Mouse (Mus musculus) liver, postnatal 0 days (tissue): ENCODE results near the gene Plekhn1. TPM values are rescaled to one million over a fixed set of nuclear protein-coding genes. Genes with fewer than 3 reads are reported as not detected.

Experiments
- ATAC-seq: fragments of 200-750 bp; cut with Nextera tagmentation; 2 replicates; pipeline ENCODE4 v1.8.0; 2017; ENCODE audit warnings: mild to moderate bottlenecking, moderate library complexity
- DNase-seq: peaks from one replicate; pipeline ENCODE4 v3.0.0-alpha.2; 2016
- H3K27ac ChIP-seq: fragments of 300-500 bp; sonication (generic); 2 replicates; pipeline ENCODE4 v1.5.1; 2014; ENCODE audit warnings: antibody characterized with exemption, moderate library complexity, mild to moderate bottlenecking, low read depth
- H3K27me3 ChIP-seq: fragments of 300-500 bp; sonication (generic); 2 replicates; pipeline ENCODE4 v1.6.1; 2014; ENCODE audit warnings: low read length, control low read depth, mixed read lengths; ENCODE audit not compliant: insufficient read depth
- H3K36me3 ChIP-seq: fragments of 300-500 bp; sonication (generic); replicated peaks from 2 replicates; pipeline ENCODE4 v1.6.1; 2014; ENCODE audit warnings: mild to moderate bottlenecking, control low read depth, low read length, moderate library complexity, mixed read lengths; ENCODE audit not compliant: insufficient read depth
- H3K4me1 ChIP-seq: fragments of 300-500 bp; sonication (generic); 2 replicates; pipeline ENCODE4 v1.6.1; 2014; ENCODE audit warnings: antibody characterized with exemption, mild to moderate bottlenecking, control low read depth; ENCODE audit not compliant: insufficient read depth
- H3K4me2 ChIP-seq: fragments of 300-500 bp; sonication (generic); 2 replicates; pipeline ENCODE4 v1.6.1; 2014; ENCODE audit warnings: low read depth, mild to moderate bottlenecking, low read length, moderate library complexity, mixed read lengths
- H3K4me3 ChIP-seq: fragments of 300-500 bp; sonication (generic); 2 replicates; pipeline ENCODE4 v1.5.1; 2014; ENCODE audit warnings: low read depth, low read length
- H3K9ac ChIP-seq: fragments of 300-500 bp; sonication (generic); replicated peaks from 2 replicates; pipeline ENCODE4 v1.6.1; 2014; ENCODE audit warnings: mild to moderate bottlenecking, moderate library complexity
- H3K9me3 ChIP-seq: fragments of 300-500 bp; sonication (generic); 2 replicates; pipeline ENCODE4 v1.6.1; 2016; ENCODE audit warnings: mild to moderate bottlenecking, control low read depth, low read length, mixed read lengths
- CTCF ChIP-seq: sonication (generic); IDR thresholded peaks from 2 replicates; pipeline ENCODE4 v1.5.1; 2016; ENCODE audit warnings: antibody characterized with exemption, low read depth
- EP300 ChIP-seq: IDR thresholded peaks from 2 replicates; pipeline ENCODE4 v1.6.1; 2016; ENCODE audit warnings: antibody characterized with exemption, low read depth, mild to moderate bottlenecking
- WGBS: fragments of 180-500 bp; shearing (Covaris S2); extraction: QIAGEN DNeasy Blood & Tissue Kit; methylation state at CpG from one replicate; pipeline ENCODE4 v1.1.7; 2014; ENCODE audit not compliant: insufficient replicate concordance; 5-methylcytosine and 5-hydroxymethylcytosine counted together
- microRNA-seq: library from miRNA; unstranded; fragments of <30 nt; microRNA quantifications from one replicate; pipeline ENCODE4, GENCODE M21; 2016
- polyA plus RNA-seq: library from polyadenylated mRNA; unstranded; fragments of >200 nt; fragmentation: Nextera tagmentation; extraction: Ambion mirVana; gene quantifications from 2 replicates; pipeline ENCODE4 v1.2.1, GENCODE M21; 2015

Plekhn1 gene
- polyA plus RNA-seq, 1 experiment from 2014 or later: 2.3 TPM

- no peaks in the 10 kb centered on the region for H3K9me3 ChIP-seq
- DNase-seq (no peak), ATAC-seq (no peak)
- no peak for TF ChIP-seq CTCF
- no peak for TF ChIP-seq EP300
- no peaks in the 10 kb centered on the region for H3K4me1 ChIP-seq
- WGBS: 90% methylated on average over 11 of the region's 11 CpGs
- no peak overlapping the region for H3K4me2 ChIP-seq
- H3K4me3 ChIP-seq: no peak overlapping the region
- no peak overlapping the region for H3K9ac ChIP-seq
- H3K27me3 ChIP-seq: no peaks in the 10 kb centered on the region
- H3K36me3 ChIP-seq: peaks cover 22% of the 10 kb centered on the region
- no peak overlapping the region for H3K27ac ChIP-seq
Observed at GRCm38 (mm10) chr4:156171828-156172227, 62.8 kb downstream of the Plekhn1 start.

Small RNAs within 50 kb of the gene (microRNA-seq; reads per million reads assigned to microRNA genes)
- gene Mir7658: 1.6 reads per million

Other genes with a start within 250 kb of the Plekhn1 start
- 3.5 and 4.7 TPM in 2 replicates for gene B3galt6, start 242.2 kb downstream of the Plekhn1 start, polyA plus RNA-seq
- gene Sdf4, start 242.0 kb downstream of the Plekhn1 start, polyA plus RNA-seq: 91.5 and 94.2 TPM in 2 replicates
- gene Tnfrsf4, start 221.0 kb downstream of the Plekhn1 start, polyA plus RNA-seq: 0.26 and 0.36 TPM in 2 replicates
- 0.78 and 1.2 TPM in 2 replicates for gene Tnfrsf18, start 208.7 kb downstream of the Plekhn1 start, polyA plus RNA-seq
- gene Ttll10, start 175.4 kb downstream of the Plekhn1 start, polyA plus RNA-seq: 0.15 and 0.31 TPM in 2 replicates
- gene 9430015G10Rik, start 124.9 kb downstream of the Plekhn1 start, polyA plus RNA-seq: 3.1 and 3.9 TPM in 2 replicates
- gene Rnf223, start 104.3 kb downstream of the Plekhn1 start, polyA plus RNA-seq: 0.06 and 0.07 TPM in 2 replicates
- 4.4 and 5.2 TPM in 2 replicates for gene Agrn, start 37.4 kb downstream of the Plekhn1 start, polyA plus RNA-seq
- gene Isg15, start 34.0 kb downstream of the Plekhn1 start, polyA plus RNA-seq: 33.0 and 39.8 TPM in 2 replicates
- 1.7 and 1.9 TPM in 2 replicates for gene AW011738, start 31.6 kb downstream of the Plekhn1 start, polyA plus RNA-seq
- 0.08 and 0.19 TPM in 2 replicates for gene Perm1, start 19.0 kb downstream of the Plekhn1 start, polyA plus RNA-seq
- 20.5 and 22.3 TPM in 2 replicates for gene Noc2l, start 1.2 kb upstream of the Plekhn1 start, polyA plus RNA-seq
- gene Samd11, start 20.8 kb upstream of the Plekhn1 start, polyA plus RNA-seq: 9.7 and 10.3 TPM in 2 replicates
- not detected in 2 replicates for gene Vmn2r-ps159, start 96.2 kb upstream of the Plekhn1 start, polyA plus RNA-seq